Mouse (Mus musculus) gastrocnemius, postnatal 25 days (tissue): ENCODE results near the gene Slc4a1. TPM values are rescaled to one million over a fixed set of nuclear protein-coding genes. Genes with fewer than 3 reads are reported as not detected.

Experiments
- DNase-seq: peaks from one replicate; pipeline ENCODE4 v3.0.0; 2022
- total RNA-seq, 2 experiments: library from RNA; stranded (reverse); gene quantifications; 1 replicate in 1 of 2; 2 replicates in 1 of 2; pipeline ENCODE4 v1.2.3; 2021

Gene Slc4a1
- total RNA-seq, 2 experiments from 2014 or later, result 0.08 to 0.56 TPM

DNA sequence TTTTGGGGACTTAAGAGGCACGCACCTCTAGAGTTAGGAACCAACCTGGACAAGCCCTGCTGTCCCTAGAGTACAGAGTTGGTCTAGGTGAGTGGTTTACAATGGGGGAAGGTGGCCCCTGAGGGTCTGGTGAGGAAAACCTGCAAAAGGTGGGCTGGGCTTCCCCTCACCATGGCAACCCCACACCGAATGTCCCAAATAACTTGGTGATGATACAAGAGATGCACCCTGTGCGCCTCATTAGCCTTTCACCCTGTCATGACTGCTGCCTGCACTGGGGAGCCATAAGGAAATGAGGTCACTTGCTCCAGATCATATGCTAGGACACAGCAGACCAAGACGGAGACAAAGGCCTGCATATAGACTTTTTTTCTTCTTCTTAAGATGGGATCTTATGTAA, 15.6 kb downstream of the Slc4a1 start:
- DNase-seq, result no peak

DNA sequence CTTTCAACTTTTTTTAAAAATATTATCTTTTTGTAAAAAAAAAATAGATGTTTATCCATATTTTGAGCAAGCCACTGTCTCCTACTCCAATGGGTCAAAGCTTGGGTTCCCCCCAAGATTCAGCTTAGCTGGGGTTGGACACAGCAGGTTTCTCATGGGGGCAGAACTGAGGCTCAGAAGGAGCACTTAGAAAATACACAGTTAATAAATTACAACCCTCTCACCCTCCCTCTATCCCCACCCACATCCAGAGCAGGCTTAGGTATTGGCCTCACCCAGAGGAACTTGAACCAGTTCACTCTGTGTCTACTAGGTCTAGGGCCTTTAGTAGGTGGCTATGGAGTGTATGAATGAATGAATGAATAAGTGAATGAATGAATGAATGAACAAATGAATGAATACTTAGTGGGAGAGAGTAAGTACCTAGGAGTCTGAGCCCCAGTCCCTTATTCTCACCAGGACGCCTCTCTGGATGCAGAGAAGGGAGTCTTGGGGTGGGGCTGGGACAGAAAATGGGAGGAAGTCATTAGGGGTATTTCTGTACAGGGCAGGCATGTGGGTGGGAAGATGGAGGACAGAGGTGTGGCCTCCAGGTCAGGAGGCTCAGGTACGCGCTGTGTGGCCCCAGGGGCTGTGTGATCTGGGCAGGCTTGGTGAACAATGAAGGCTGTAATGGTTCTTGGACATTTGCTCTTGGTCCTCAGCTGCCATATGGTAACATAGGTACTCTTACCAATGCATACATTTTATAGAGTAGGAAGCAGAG, 16.6 kb downstream of the Slc4a1 start:
- no peak for DNase-seq

DNA sequence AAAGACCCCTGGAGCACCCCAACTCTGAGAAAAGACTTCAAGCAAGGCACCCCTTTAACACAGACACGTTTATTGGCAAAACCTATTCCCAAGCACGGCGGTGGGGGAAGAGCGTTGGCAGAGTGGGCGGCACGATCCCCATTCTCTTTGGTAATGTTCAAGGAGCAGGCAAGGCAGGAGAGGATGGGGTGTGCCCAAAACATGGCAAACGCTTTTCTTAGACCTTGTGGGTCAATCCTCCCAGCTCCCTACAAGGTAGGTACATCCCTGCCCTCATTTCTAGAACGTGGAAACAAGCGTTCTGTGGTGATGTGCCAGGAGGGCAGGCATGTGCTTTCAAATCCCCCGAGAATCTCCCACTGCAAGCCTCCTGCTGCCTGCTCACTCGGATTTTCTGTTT, 17.2 kb downstream of the Slc4a1 start:
- DNase-seq, result no peak

DNA sequence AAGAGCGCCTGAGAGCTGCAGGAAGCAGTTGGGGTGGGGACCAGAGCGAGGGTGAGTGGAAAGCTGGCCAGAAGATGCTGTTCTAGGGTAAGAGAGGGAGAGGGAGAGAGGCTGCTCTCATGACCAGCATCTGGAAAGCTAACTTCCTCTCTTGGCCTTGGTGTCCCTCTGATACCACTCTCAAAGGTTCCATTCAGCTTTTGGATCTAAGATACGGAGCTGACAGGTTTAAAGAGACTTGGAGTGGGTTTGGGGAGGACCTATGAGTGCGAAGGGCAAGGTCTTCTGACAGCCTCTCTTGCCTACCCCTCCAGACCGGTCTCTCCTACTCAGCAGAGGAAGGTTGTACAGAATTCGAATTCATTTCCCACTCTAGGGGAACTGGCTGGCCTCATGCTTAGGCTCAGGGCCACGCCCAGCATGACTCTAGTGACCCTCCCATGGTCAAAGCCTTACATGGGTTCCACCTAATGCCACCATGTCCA, 17.9 kb downstream of the Slc4a1 start:
- DNase-seq, result no peak

DNA sequence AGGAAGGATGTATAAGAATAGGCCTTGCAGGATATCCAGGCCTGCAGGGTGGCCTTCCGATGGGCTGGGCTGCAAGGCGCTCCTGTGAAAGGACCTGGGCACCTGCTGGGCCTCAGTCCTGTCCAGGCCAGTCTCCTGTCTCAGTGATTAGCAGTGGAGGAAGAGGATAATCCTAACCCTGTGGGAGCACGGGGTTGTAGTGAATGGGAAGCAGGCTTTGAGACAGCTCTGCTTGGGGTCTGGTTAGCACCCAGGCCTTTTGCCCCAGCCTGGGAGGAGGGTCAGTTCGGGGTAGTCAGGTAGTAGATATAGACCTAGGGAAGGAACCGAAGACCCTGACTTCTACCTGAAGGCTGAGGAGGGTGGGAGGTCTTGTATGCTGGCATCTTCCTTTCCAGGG, 18.3 kb downstream of the Slc4a1 start:
- DNase-seq, result no peak

DNA sequence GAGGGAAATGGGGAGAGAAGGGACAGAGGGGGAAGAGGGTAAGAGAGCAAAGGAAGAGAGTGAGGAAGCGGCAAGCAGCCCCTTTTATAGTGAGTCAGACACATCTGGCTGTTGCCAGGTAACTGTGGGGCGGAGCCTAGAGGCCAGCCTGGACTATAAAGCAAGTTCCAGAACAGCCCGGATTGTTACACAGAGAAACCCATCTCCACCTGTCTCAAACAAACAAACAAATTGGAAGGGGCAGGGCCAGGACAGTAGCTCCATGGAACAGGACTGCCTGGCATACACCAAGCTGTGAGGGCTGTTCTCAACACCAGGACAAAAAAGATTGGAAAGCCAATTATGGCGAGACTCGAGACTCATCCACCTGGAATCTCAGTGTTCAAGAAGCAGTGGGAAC, 19.1 kb downstream of the Slc4a1 start:
- DNase-seq, result no peak

DNA sequence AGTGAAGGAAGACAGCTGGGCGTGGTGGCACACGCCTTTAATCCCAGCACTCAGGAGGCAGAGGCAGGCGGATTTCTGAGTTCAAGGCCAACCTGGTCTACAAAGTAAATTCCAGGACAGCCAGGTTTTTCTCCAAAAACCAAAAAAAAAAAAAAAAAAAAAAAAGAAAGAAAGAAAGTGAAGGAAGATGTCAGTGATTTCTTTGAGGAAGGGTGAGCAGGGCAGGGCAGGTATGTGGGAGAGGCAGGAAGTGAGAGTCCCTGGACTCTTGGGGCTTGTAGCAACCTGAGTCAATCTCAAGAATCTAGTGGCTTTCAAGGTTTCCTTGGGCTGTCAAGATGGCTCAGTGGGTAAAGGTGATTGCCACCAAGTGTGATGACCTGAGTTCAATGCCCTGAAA, 21.5 kb downstream of the Slc4a1 start:
- no peak for DNase-seq

DNA sequence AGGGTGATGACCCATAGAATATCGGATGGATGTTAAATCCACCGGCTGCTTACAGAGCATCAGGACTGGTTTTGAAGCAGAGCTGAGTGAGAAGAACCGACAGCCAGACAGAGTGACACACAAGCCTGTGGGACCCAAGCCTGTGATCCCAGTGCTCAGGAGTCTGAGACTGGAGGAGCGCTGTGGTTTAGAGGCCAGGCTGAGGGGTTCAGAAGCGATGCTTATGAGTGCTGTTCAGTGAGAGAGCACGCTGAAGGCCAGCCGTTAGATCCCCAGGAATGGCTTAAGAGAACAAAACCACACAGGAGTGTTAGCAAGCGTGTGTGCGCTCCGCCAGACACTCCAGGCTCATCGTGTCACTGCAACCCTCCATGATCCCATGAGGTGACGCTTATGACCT, 23.3 kb downstream of the Slc4a1 start:
- no peak for DNase-seq

DNA sequence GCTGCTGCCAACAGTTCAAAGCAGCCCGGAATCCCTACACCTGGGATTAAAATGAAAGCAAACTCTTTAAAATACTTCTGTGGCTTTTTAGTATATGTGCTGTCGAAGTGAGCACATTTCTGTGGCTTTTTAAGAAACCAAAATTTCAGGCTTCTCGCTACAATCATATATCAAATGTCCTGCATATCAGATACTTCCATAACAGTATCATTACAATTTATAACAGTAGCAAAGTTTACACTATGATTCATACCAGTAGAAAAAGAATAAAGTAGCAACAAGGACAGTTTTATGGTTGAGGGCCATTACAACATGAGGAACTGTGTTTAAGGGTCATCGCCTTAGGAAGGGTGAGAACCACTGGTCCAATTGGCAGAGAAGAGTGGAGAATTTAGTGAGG, 24.9 kb downstream of the Slc4a1 start:
- no peak for DNase-seq

DNA sequence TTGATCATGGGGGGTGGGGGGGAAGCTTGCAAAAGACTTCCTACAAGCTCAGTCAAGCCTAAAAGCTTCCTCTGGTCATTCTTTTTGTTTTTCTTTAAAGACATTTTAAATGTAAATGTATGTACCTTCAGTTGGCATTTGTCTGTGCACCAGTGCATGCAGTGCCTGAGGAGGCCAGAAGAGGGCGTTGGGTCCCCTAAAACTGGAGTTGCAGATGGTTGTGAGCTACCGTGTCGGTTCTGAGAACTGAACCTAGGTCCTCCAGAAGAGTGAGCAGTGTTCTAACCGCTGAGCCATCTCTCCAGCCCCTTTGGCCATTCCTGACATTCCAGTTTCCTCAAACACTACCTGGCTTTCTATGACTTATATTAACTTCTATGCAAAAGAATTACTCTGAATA, 26.4 kb downstream of the Slc4a1 start:
- no peak for DNase-seq

DNA sequence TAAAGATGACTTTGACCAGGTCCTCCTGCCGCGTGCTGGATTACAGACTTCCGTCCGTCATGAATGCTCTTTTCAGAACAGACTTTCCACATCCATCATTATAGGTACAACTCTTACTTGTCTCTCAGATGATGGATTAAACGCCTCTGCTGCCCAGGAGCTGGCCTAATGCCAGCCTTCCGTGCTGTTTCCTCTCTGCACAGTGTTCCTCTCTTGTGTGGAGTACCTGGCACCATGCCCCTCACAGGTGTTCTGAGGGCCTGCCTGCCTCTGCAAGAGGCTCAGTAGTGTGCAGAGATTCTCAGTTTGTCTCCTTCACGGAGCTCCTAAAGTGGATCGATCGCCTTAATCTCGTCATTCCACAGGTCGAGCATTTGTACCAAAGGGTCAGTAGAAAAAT, 26.8 kb downstream of the Slc4a1 start:
- DNase-seq, result no peak

DNA sequence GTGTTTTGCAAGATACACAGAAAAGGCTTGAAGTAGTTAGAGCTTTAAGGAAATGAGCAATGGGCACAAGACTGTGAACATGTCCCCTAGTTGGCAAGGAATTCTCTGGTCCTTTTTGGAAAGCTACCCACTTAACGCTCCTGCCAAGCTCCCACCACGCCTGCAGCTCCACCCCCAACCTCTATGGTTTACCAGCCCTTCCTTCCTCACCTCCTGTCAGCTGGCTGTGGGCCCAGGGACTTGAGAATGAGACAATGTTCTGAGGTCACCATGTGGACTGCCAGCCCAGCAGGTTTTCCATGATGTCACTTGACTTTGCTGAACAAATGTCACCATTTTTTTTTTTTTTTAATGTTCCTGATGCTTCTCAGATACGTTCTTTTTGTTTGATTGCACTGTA, 27.4 kb downstream of the Slc4a1 start:
- DNase-seq, result peak; percentile 55

DNA sequence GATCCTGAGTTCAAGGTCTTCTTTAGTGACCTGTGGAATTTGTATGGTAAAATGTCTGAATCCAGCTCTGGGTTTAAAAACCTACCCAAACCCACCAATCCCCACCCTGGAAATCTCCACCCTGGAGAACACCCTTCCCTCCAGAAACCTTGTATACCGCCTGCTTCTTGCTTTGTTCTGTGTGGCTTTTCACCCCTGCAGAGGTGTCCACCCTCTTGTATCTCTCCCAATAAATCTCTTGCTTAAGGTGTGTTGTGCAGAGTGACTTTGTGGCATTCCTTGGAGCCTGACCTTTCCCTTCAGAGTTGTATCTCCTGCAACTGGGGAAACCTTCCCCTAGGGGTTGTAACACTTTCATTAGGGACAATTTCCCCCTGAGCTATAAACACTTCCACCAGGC, 28.1 kb downstream of the Slc4a1 start:
- no peak for DNase-seq

DNA sequence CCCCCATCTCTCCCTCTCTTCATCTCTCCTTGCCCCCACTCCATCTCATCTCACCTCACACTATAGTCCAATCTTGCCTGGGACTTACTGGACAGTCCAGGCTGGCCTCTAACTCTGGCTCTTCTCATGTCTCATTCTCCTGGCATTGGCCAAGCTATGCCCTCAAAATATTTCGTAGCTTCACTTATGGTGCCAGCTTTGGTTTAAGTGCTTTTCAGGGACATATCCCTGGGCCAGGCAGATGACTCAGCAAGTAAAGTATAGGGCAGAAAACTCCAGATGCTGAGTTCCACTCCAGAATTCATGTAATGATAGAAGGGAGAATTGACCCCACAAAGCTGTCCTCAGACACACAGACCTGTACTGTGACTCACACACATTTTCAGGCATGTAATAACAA, 29.8 kb downstream of the Slc4a1 start:
- no peak for DNase-seq

DNA sequence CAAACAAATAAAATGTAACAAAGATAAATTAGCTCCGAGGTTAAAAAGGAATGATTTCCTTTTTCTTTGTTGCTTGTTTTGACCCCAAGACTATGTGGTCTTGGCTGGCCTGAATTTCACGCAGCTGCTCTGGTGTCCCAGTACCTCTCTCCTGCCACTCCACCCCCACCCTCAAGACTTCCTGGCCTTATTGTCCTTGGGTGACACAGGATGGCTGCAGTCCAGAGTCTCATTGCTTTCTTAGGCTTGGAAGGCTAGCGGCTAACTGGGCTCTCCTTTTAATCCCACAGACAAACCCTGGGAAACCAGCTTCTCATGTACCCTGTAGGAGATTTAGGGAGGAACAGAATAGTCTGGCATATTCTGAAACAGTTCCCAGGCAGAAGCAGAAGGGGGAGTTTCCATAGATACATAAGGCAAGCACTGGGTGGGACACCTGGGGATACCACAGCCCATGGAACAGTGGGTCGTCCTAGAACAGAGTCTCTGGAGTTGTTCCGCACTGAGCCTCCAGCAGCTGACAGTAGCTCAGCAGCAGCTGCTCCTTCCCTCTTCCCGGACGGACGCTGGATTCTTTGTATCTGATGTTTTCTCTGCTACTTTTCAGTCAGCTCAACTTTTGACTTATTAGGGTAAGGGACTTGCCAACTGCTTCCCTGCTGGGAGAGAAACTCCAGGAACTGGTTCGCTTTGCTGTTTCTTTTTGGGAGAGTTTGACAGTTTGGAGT, 30.9 kb downstream of the Slc4a1 start:
- DNase-seq, result peak; percentile 35

DNA sequence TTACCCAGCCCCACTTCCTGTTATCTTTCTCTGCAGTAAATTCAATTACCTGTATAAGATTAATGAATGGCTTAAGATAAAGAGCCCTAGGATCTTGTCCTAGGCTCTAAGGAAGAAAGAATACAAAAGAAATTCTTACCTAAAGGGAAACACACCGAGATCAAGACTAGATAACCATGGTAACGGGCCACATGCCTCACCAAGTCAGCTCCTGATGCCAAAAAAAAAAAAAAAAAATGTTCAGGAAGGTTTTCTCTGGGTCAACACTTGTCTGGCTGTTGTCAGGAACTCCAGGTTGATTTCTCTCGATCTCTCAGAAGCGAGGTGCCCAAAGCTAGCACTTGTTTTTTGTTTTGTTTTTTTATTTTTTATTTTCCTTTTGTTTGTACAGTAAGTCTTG, 32.0 kb downstream of the Slc4a1 start:
- DNase-seq, result no peak

DNA sequence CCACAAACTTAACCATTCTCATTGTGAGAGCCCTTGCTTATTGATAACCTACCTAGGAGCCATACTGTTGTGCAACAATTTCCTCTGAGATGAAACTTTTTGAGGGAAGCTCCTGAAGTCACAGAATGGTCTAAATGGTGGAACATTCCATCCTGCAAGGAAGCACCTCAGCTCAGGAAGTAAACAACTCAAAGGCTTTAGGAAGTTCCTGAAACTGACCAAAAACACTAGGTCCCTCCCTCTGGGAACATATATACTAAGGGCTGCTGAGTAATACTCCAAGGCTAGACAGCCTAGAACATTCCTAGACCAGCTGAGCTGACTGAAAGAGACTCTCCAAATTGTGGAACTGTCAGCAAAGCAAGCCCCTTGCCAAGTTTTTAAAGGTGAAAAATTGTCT, 32.9 kb downstream of the Slc4a1 start:
- DNase-seq, result no peak

DNA sequence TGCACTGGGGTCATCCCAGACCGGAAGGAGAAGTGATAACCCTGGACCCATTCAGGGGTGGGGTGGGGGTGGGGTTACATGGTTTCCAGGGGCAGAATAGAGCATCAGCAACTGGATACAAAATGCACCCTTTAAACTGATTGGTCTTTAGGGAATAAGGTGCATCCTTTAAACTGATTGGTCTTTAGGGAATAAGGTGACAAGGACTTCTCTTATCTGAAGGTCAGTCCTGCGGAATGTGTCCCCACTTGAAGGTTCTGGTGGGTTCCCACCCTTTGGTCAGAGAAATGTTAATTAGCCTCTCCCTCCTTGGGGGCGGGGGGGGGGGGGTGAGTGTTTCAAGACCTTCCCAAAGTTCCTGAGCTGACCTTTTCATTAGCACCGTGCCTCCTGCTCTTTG, 34.2 kb downstream of the Slc4a1 start:
- no peak for DNase-seq

DNA sequence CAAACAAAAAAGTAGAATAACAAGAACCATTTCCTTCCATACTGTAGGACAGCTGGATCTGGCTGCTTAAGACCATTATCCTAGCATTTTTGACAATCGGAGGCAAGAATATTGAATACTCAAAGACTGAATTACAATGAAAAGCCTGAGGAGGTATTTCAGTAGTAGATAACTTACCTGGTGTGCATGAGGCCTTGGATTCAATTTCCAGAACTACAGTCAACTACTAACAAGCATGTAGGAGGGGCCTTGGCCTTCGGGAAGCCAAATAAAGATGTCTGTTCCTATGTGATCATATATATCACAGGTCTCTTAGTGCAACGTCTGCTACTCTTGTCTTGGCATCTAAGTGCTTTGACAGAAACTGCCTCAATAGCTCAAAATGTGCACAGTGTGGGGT, 36.0 kb downstream of the Slc4a1 start:
- no peak for DNase-seq

DNA sequence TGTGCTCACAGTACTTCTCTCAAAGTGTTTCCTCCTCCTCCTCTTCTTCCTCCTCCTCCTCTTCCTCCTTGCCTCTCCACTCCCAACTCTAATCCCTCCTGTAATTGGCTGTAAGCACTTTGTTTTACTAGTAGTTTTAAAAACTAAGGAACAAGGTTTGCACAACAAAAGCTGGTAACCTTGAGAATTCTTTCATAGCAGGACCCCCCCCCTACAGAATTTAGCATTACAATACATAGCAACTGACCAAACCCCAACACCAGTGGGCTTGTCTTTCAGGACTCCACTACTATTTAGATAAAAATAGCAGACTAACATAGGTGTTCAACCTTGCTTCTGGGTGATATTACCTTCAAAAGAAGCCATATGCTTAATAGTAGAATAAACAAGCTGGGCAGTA, 36.5 kb downstream of the Slc4a1 start:
- no peak for DNase-seq

DNA sequence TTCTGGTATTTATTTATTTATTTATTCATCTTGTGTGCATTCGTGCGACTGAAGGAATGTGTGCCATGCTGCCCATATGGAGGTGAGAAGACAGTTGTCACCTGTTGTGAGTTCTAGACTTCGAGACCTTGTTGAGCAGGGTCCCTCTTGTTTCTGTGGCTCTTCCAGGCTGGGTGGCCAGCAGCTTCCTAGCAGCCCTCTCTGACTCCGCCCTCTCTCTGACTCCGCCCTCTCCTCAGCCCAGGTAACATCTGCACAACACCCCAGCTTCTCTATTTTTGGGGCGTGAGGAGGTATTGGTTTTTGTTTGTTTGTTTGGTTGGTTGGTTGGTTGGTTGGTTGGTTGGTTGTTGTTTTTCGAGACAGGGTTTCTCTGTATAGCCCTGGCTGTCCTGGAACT, 38.2 kb downstream of the Slc4a1 start:
- DNase-seq, result no peak

DNA sequence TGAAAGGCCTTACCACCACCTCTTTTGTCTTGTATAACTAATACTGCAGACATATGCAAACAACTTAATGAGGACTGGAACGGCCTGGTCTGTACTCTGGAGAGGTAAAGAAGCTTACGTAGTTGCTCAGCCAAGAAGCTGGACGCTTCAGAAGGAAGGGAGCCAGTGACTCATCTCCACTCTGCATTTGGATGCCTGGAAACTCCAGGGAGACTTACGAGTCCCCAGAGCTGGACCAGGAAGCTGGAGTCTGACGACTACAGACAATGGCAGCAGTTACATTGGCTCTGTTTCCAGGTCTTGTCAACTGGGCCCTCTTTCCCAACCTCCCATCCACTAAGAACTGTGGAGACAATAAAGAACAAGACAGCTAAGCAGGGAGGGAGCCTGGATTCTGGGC, 38.8 kb downstream of the Slc4a1 start:
- DNase-seq, result no peak

DNA sequence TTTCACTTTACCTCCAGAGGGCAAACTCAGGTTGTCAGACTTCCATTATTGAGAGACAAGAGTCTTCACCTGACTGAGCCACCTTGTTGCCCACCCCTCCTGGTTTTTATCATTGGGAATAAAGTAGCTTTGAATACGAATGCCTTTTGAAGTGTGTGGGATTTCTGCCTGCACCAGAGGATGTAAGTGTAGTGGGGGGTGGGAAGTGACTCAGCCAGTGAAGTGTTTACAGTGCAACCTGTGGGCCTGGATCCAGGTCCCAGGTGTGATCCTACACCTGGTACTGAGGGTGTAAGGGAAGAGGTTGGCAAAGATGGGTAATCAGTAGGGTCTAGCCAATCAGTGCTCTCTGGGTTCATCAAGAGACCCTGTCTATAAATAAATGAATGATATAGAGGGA, 42.5 kb downstream of the Slc4a1 start:
- DNase-seq, result no peak

DNA sequence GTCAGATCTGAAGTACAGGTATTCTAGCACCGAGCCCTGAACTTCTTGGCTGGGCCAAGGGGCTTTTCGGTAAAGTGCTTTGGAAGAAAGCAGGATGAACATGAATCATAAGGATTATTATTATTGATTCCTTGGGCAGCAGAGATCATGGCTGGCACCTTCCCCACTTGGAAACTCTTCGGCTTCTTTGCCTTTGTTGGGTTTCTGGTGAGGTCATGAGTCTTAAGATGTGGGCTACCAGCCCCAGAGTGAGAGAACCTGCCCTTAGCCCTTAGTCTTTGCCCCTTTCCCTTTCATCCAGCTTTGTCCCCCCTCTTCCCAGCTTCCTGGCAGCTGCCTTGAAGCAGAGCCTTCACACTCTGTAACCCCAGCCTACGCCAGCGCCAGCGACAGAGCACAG, 44.1 kb downstream of the Slc4a1 start:
- DNase-seq, result no peak
